Mouse (Mus musculus): Measurements from ENCODE around the gene Gm21970. TPM values are rescaled to one million over a fixed set of nuclear protein-coding genes. Genes with fewer than 3 reads are reported as not detected.

Gm21970 gene
- polyA plus RNA-seq, 1 experiment from 2014 or later = not detected

DNA sequence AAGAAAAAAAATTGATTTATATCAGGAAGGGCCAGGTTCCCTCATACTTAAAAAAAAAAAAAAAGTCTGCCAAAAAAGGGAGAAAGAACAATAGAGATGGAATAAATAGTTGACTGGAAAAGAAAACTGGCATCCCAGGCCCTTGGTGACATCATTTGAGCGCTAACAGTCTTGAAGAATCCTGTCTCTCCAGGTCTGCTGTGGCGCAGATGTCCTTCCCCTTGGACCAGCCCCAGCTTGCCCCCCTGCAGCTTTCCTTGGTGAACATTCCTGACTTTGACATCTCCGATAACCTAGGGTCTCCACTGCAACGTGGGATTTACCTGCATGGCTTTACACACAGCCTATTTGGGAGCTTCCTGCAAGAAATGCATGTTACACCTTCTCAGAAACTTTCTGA, 9.9 kb upstream of the Gm21970 start:
- ATAC-seq (ENCODE audit: low FRiP score, low TSS enrichment) = no peak
- Histone ChIP-seq H3K9me3 (ENCODE audit: low read length) (no peaks in the 10 kb centered on the region), H3K4me1 (ENCODE audit: insufficient read depth, low read length) (peaks cover 32% of the 10 kb centered on the region), H3K36me3 (ENCODE audit: insufficient read depth, low read length) (peaks cover 12% of the 10 kb centered on the region), H3K4me3 (ENCODE audit: low read length) (no peak overlapping the region), H3K9ac (replicated peaks; ENCODE audit: low read length) (no peak overlapping the region), H3K27me3 (ENCODE audit: insufficient read depth, low read length) (no peaks in the 10 kb centered on the region), H3K27ac (ENCODE audit: low read length) (no peak overlapping the region), H3K4me2 (replicated peaks; ENCODE audit: low read depth, low read length) (no peak overlapping the region)
- 86% methylated on average over 4 of the region's 4 CpGs for WGBS

DNA sequence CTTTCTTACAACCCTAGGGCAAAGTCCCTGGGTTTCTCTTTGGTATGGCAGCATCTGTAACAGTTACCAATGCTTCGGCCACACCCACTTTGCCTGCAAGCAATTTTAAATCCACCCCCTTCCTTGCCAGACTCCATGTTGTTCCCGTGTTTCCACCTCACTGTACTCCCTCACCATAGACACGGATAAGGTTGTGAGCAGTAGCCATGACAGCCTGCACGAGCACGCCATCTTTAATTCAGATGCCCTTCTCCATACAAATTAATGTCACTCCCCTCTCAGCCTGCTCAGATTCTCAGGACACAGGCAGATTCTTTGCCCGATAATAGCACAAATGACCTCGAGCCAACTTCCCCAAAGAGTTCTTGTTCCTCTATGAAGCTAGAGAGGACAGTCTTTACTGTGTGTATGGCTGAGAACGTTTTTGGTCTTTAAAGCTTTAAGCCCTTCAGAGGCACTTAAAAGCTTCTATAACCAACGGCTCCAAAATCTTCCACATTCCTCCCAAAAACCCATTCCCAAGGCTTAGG, 9.2 kb upstream of the Gm21970 start:
- WGBS = 90% methylated on average over 9 of the region's 9 CpGs
- ATAC-seq (ENCODE audit: low FRiP score, low TSS enrichment) = no peak
- no peaks in the 10 kb centered on the region for H3K27me3 ChIP-seq (ENCODE audit: insufficient read depth, low read length)
- peaks cover 32% of the 10 kb centered on the region for H3K4me1 ChIP-seq (ENCODE audit: insufficient read depth, low read length)
- no peak overlapping the region for H3K9ac ChIP-seq (replicated peaks; ENCODE audit: low read length)
- no peak overlapping the region for H3K27ac ChIP-seq (ENCODE audit: low read length)
- H3K9me3 ChIP-seq (ENCODE audit: low read length) = no peaks in the 10 kb centered on the region
- H3K4me3 ChIP-seq (ENCODE audit: low read length) = no peak overlapping the region
- no peak overlapping the region for H3K4me2 ChIP-seq (replicated peaks; ENCODE audit: low read depth, low read length)
- H3K36me3 ChIP-seq (ENCODE audit: insufficient read depth, low read length) = peaks cover 9% of the 10 kb centered on the region

GRCm38 (mm10) chr16:91384221-91384620, 7.3 kb upstream of the Gm21970 start:
- 73% methylated on average over 4 of the region's 4 CpGs for WGBS
- Histone ChIP-seq H3K4me2 (replicated peaks; ENCODE audit: low read depth, low read length) (no peak overlapping the region), H3K27ac (ENCODE audit: low read length) (no peak overlapping the region), H3K4me1 (ENCODE audit: insufficient read depth, low read length) (peaks cover 18% of the 10 kb centered on the region), H3K9ac (replicated peaks; ENCODE audit: low read length) (no peak overlapping the region), H3K36me3 (ENCODE audit: insufficient read depth, low read length) (peaks cover 25% of the 10 kb centered on the region), H3K9me3 (ENCODE audit: low read length) (no peaks in the 10 kb centered on the region), H3K4me3 (ENCODE audit: low read length) (no peak overlapping the region), H3K27me3 (ENCODE audit: insufficient read depth, low read length) (no peaks in the 10 kb centered on the region)
- ATAC-seq (ENCODE audit: low FRiP score, low TSS enrichment) = no peak

DNA sequence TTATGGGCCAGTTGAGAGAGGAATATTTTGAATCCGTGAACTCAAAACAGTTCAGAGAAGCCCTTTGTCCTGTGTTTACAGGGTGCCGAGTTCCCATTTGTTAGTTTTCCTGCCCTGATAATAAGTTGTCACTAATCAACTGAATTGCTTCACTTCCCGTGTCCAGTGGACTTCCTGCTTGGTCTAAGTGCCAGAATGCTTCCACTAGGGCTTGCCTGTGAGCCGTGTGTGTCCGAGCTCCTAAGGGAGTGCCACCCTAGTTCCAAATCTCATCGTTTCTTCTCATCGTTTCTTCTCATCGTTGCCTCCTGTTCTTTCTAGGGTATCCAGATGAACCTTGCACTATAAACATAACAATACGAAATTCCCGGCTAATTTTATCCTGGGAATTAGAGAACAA, 5.9 kb upstream of the Gm21970 start:
- Histone ChIP-seq H3K9me3 (ENCODE audit: low read length) (no peaks in the 10 kb centered on the region; the same call in 1 of the 2 replicates), H3K9ac (replicated peaks; ENCODE audit: low read length) (no peak overlapping the region), H3K27me3 (ENCODE audit: insufficient read depth, low read length) (no peaks in the 10 kb centered on the region), H3K27ac (ENCODE audit: low read length) (peak overlapping the region; percentile 66; the same call in 1 of the 2 replicates), H3K4me3 (ENCODE audit: low read length) (no peak overlapping the region), H3K4me1 (ENCODE audit: insufficient read depth, low read length) (peaks cover 14% of the 10 kb centered on the region), H3K36me3 (ENCODE audit: insufficient read depth, low read length) (peaks cover 34% of the 10 kb centered on the region), H3K4me2 (replicated peaks; ENCODE audit: low read depth, low read length) (peak overlapping the region; percentile 12; the same call in 1 of the 2 replicates)
- 22% methylated on average over 10 of the region's 10 CpGs for WGBS
- ATAC-seq (ENCODE audit: low FRiP score, low TSS enrichment) = peak; percentile 71

DNA sequence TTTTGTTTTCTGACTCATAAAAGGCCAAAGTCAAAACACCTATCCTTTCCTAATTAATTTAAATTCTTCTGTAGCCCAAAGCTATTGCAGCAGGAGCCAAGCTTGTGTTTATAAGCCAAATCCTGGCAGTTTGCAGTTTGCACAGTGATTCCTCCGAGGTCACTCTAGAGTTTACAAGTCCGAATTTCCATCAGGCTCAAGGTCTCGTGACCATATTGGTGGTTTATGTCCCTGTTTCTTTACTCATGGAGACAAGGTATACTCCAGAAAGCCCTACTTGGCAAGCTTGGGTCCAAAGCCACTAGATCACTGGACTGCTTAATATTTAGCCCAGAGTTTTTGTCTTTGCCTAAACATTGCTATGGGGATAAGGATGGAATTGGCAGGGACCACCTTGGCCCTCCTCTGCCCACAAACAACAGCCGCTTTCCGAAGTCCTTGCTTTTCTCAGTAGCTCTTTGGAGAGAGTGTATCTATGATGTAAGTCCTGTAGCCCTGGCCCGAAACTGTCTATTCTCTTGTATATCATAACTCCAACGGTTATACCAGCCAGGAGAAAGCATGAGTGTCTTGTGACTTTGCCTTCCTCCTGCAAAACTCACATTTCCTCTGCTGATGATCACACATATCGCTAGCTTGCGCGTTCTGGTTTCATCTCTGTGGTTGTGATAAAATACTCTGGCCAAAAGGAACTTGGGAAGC, 5.0 kb upstream of the Gm21970 start:
- Histone ChIP-seq H3K9me3 (ENCODE audit: low read length) (no peaks in the 10 kb centered on the region; the same call in 1 of the 2 replicates), H3K4me3 (ENCODE audit: low read length) (no peak overlapping the region), H3K4me1 (ENCODE audit: insufficient read depth, low read length) (peaks cover 14% of the 10 kb centered on the region), H3K36me3 (ENCODE audit: insufficient read depth, low read length) (peaks cover 33% of the 10 kb centered on the region), H3K27me3 (ENCODE audit: insufficient read depth, low read length) (no peaks in the 10 kb centered on the region), H3K9ac (replicated peaks; ENCODE audit: low read length) (no peak overlapping the region), H3K4me2 (replicated peaks; ENCODE audit: low read depth, low read length) (no peak overlapping the region), H3K27ac (ENCODE audit: low read length) (no peak overlapping the region)
- 91% methylated on average over 10 of the region's 10 CpGs for WGBS
- no peak for ATAC-seq (ENCODE audit: low FRiP score, low TSS enrichment)

- Histone ChIP-seq H3K27ac (ENCODE audit: low read length) (no peak overlapping the region), H3K4me2 (replicated peaks; ENCODE audit: low read depth, low read length) (no peak overlapping the region), H3K4me3 (ENCODE audit: low read length) (no peak overlapping the region), H3K36me3 (ENCODE audit: insufficient read depth, low read length) (peaks cover 36% of the 10 kb centered on the region), H3K9ac (replicated peaks; ENCODE audit: low read length) (no peak overlapping the region), H3K4me1 (ENCODE audit: insufficient read depth, low read length) (peaks cover 14% of the 10 kb centered on the region), H3K27me3 (ENCODE audit: insufficient read depth, low read length) (no peaks in the 10 kb centered on the region), H3K9me3 (ENCODE audit: low read length) (no peaks in the 10 kb centered on the region; the same call in 1 of the 2 replicates)
- no peak for ATAC-seq (ENCODE audit: low FRiP score, low TSS enrichment)
- 95% methylated on average over 3 of the region's 3 CpGs for WGBS
Measured at GRCm38 (mm10) chr16:91387121-91387486, 4.4 kb upstream of the Gm21970 start.

- H3K27me3 ChIP-seq (ENCODE audit: insufficient read depth, low read length) = no peaks in the 10 kb centered on the region
- H3K4me1 ChIP-seq (ENCODE audit: insufficient read depth, low read length) = peaks cover 9% of the 10 kb centered on the region
- 88% methylated on average over 4 of the region's 4 CpGs for WGBS
- no peak overlapping the region for H3K9ac ChIP-seq (replicated peaks; ENCODE audit: low read length)
- ATAC-seq (ENCODE audit: low FRiP score, low TSS enrichment) = no peak
- no peak overlapping the region for H3K4me2 ChIP-seq (replicated peaks; ENCODE audit: low read depth, low read length)
- no peaks in the 10 kb centered on the region; the same call in 1 of the 2 replicates for H3K9me3 ChIP-seq (ENCODE audit: low read length)
- peaks cover 50% of the 10 kb centered on the region for H3K36me3 ChIP-seq (ENCODE audit: insufficient read depth, low read length)
- H3K4me3 ChIP-seq (ENCODE audit: low read length) = no peak overlapping the region
- no peak overlapping the region for H3K27ac ChIP-seq (ENCODE audit: low read length)
Measured at GRCm38 (mm10) chr16:91390100-91390499, 1.4 kb upstream of the Gm21970 start.

GRCm38 (mm10) chr16:91394826-91395410, 3.4 kb downstream of the Gm21970 start:
- Histone ChIP-seq H3K36me3 (ENCODE audit: insufficient read depth, low read length) (peaks cover 34% of the 10 kb centered on the region), H3K27ac (ENCODE audit: low read length) (no peak overlapping the region)
- 86% methylated on average over 4 of the region's 4 CpGs for WGBS

GRCm38 (mm10) chr16:91395633-91396392, 4.3 kb downstream of the Gm21970 start:
- Histone ChIP-seq H3K9ac (replicated peaks; ENCODE audit: low read length) (no peak overlapping the region), H3K4me2 (replicated peaks; ENCODE audit: low read depth, low read length) (no peak overlapping the region), H3K36me3 (ENCODE audit: insufficient read depth, low read length) (peaks cover 30% of the 10 kb centered on the region), H3K27ac (ENCODE audit: low read length) (no peak overlapping the region), H3K27me3 (ENCODE audit: insufficient read depth, low read length) (no peaks in the 10 kb centered on the region), H3K9me3 (ENCODE audit: low read length) (no peaks in the 10 kb centered on the region), H3K4me1 (ENCODE audit: insufficient read depth, low read length) (no peaks in the 10 kb centered on the region), H3K4me3 (ENCODE audit: low read length) (no peak overlapping the region)
- 65% methylated on average over 8 of the region's 8 CpGs for WGBS
- 0 out of 2 replicates have a peak, but pooled peaks have one; percentile 42 for ATAC-seq (ENCODE audit: low FRiP score, low TSS enrichment)

More at GRCm38 (mm10) chr16:91394826-91395410, 3.4 kb downstream of the Gm21970 start:
- Histone ChIP-seq H3K27me3 (ENCODE audit: insufficient read depth, low read length) (no peaks in the 10 kb centered on the region), H3K4me1 (ENCODE audit: insufficient read depth, low read length) (no peaks in the 10 kb centered on the region), H3K4me2 (replicated peaks; ENCODE audit: low read depth, low read length) (no peak overlapping the region), H3K4me3 (ENCODE audit: low read length) (no peak overlapping the region), H3K9ac (replicated peaks; ENCODE audit: low read length) (no peak overlapping the region), H3K9me3 (ENCODE audit: low read length) (no peaks in the 10 kb centered on the region; the same call in 1 of the 2 replicates)
- ATAC-seq (ENCODE audit: low FRiP score, low TSS enrichment) = no peak

Measured in kidney, embryonic 16.5 days (tissue).